Mouse (Mus musculus) thymus, adult 18-20 months (tissue): ENCODE data around the gene Man2b1.
"Not testable (repeated sequence)": the region's sequence is repeated elsewhere in the genome, so short reads cannot be mapped to it uniquely, and the experiment has no call there.

Source experiments
- DNase-seq, 2 experiments: peaks; one replicate each; pipeline ENCODE4 v3.0.0; 2022; ENCODE audit warnings: mixed read lengths in 2 of 2

Man2b1 gene

GRCm38 (mm10) chr8:85074167-85074566 lies 8.9 kb upstream of the Man2b1 start:
- no peak for DNase-seq

GRCm38 (mm10) chr8:85074617-85075016 lies 8.5 kb upstream of the Man2b1 start:
- no peak for DNase-seq

GRCm38 (mm10) chr8:85076001-85076400 lies 7.1 kb upstream of the Man2b1 start:
- DNase-seq, result no peak

- peak; percentile 47 to 58 for DNase-seq
Measured at GRCm38 (mm10) chr8:85076993-85077392, 6.1 kb upstream of the Man2b1 start.

- no peak for DNase-seq
Measured at GRCm38 (mm10) chr8:85080214-85080531, 2.9 kb upstream of the Man2b1 start.

GRCm38 (mm10) chr8:85080532-85081215 lies 2.4 kb upstream of the Man2b1 start, which contains the start of gene Wdr83os:
TSS of gene Wdr83os (plus strand) at chr8:85080740.
- peak in 1 of 2 experiments; percentile 32 for DNase-seq

DNA sequence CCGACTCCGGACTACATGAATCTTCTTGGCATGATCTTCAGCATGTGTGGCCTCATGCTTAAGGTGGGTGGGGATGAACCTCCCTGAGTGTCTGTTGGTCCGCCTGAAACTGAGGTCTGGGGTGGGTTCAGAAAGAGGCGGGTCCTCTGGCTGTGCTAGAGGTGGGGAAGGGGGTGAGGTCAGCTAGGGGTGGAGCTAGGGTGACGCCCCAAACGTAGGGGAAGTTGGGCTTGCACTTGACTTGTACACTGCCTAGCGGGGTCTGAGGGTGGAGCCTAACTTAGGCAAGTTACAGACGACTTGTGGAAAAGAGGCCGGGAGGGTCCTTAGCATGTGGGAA lies 1.9 kb upstream of the Man2b1 start, which contains the start of gene Wdr83:
Wdr83 (minus strand) TSS at position 91 of the 340 bp plus-strand sequence.
- DNase-seq, result peak; percentile 68 to 82

DNA sequence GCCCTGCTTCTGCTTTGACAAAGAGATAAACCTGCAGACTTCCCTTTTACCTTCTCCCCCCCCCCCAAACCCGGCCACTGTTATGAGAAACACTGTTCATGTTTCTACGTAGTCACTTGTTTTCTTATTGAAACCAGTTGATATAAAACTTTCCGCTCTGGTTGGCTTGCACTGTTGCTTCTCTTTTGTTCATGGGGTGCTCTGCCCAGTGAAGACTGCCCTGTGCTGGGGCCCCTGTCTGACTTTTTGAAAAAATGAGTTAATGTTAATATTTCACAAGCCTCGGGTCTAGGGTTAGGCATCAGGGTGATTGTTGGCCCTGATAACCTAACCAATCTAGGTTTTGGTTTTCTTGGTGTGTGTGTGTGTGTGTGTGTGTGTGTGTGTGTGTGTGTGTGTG lies 901 bp upstream of the Man2b1 start:
- not testable (repeated sequence) for DNase-seq

GRCm38 (mm10) chr8:85084633-85085032 lies 1.6 kb downstream of the Man2b1 start:
- DNase-seq, result no peak

- DNase-seq, result no peak
Measured at GRCm38 (mm10) chr8:85086238-85086637, 3.2 kb downstream of the Man2b1 start.

GRCm38 (mm10) chr8:85088771-85089170 lies 5.7 kb downstream of the Man2b1 start:
- DNase-seq, result no peak

GRCm38 (mm10) chr8:85090856-85091255 lies 7.8 kb downstream of the Man2b1 start:
- DNase-seq, result no peak

DNA sequence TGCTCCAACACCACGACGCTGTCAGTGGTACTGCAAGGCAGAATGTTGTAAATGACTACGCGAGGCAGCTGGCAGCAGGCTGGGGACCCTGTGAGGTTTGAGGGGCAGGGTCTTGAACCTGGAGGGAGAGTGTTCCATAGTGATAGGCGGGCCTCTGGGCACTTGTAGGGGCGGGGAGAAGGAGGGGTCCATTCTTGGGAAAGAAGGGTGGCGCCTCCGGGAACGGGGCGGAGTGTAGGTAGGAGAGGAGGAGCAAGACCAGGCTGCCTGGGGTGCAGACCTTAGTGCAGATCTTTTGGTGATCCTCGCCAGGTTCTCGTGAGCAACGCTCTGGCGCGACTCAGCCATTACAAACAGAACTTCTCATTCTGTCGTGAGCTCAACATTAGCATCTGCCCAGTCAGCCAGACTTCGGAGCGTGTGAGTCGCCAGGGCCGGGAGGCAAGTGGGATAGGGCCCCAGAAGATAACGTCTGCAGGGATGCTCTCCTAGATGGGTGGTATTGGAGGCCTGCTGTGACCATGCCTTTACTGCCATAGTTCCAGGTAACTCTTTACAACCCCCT lies 8.5 kb downstream of the Man2b1 start:
- DNase-seq, result no peak

- DNase-seq, result no peak
Measured at GRCm38 (mm10) chr8:85095051-85095450, 12.0 kb downstream of the Man2b1 start.

DNA sequence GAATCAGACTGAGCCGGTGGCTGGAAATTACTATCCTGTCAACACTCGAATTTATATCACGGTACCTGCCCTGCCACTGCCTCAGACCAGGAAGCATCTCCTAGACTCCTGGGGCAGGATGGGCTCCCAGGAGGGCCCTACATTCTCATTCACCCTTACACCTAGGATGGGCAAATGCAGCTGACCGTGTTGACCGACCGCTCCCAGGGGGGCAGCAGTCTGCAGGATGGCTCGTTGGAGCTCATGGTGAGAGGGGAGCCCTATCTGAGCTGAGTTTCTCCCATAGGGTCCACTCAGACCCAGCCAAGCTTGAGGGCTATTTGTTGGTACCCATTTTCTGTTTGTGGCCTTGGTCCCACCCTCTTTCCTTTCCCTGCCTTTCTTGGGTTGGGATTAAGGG lies 12.5 kb downstream of the Man2b1 start:
- no peak for DNase-seq

- DNase-seq, result no peak
Measured at GRCm38 (mm10) chr8:85096196-85096595, 13.1 kb downstream of the Man2b1 start.

DNA sequence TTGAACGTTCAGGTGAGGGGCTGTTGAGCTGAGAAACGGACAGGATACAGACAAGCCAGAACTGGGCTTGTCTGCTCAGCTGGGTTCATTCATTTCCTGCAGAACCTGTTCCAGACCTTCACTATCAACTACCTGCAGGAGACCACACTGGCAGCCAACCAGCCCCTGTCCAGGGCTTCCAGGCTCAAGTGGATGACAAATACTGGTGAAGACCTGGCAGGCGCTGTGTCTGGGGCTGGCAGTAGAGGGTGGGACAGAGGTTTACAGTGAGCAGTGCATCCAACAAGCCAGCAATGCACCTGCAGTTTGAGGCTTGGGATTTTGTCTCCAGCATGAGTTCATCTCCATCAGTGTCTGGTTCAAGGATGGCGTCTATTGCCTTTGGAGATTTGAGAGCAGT lies 13.8 kb downstream of the Man2b1 start:
- DNase-seq, result no peak

- DNase-seq, result no peak
Measured at GRCm38 (mm10) chr8:85100076-85100665, 17.1 kb downstream of the Man2b1 start.

DNA sequence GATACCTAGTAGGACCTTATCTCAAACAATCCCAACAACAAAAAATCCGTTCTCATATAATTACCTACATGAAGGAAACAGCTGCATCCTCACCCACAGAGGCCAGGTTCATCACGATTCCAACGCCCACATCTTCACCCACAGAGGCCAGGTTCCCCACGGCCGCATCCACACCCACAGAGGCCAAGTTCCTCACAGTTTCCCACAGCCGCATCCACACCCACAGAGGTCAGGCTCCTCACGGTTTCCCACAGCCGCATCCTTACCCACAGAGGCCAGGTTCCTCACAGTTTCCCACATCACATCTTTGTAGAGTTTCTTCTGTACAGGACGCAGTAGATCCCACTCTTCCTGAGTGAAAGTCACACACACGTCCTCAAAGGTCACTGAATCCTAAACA lies 30.2 kb downstream of the Man2b1 start:
- DNase-seq, result no peak

GRCm38 (mm10) chr8:85115501-85115900 lies 32.4 kb downstream of the Man2b1 start:
- no peak for DNase-seq

GRCm38 (mm10) chr8:85116984-85117383 lies 33.9 kb downstream of the Man2b1 start:
- no peak for DNase-seq

DNA sequence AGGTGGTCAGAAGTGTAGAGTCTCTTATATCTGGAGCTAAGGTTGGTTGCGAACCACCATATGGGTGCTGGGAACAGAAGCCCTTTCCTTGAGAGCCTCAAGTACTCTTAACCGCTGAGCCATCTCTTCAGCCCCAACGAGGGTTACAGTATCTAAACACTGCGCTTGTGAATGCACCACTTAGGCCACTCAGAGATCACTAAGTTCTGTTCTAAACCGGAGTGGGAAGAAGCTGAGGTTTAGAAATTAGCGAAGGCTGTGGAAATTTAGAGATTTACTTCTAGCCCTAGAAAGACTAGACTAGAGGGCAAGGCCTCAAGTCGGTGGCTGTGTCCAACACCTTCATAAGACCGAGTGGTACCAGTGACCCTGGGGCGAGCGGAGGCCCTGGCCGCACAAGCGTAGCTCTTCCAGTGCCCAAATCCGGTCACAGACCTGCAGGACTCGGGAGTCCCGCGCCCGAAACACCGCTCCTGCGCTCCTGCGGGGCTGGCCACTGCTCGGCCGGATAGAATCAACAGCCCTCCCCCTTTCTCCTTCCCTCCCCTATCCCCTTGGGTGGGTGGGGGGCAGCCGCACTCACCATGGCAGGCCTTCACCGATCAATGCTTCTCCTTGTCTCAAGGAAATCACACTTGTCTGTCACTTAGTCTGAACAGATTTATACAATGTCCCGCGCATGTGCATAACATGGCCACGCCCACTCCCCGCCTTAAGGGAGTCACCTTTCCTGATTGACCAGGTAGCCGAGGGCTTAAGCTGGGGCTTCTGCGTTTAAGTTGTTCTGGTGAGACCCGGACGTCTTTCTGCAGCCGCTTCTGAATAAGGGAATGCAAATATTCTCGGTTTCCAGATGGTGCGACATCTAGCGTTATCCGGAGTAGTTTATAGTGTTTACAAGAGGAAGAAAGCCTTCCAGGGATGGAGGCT lies 36.2 kb downstream of the Man2b1 start:
- DNase-seq, result peak; percentile 10 to 11

GRCm38 (mm10) chr8:85120251-85120650 lies 37.2 kb downstream of the Man2b1 start:
- not testable (repeated sequence) for DNase-seq
